Mouse (Mus musculus): Measurements from ENCODE around the gene Ndrg3. TPM values are rescaled to one million over a fixed set of nuclear protein-coding genes. Genes with fewer than 3 reads are reported as not detected.

Ndrg3 gene
- 57.7 and 57.9 TPM in 2 replicates for polyA plus RNA-seq (2015; fragmentation: Nextera tagmentation; extraction: Ambion mirVana)

GRCm38 (mm10) chr2:156991470-156992319 lies at the start of gene Ndrg3:
Gene Ndrg3 (minus strand): TSS chr2:156992056.
- no peaks in the 10 kb centered on the region for H3K9me3 ChIP-seq (ENCODE audit: low read length)
- no peaks in the 10 kb centered on the region for H3K27me3 ChIP-seq (ENCODE audit: insufficient read depth, low read length)
- peak within 1 kb of the TSS; percentile 75; the same call in 1 of the 2 replicates for H3K27ac ChIP-seq (ENCODE audit: low read length)
- H3K36me3 ChIP-seq (ENCODE audit: insufficient read depth, low read length) = peaks cover 22% of the 10 kb centered on the region
- H3K4me2 ChIP-seq (replicated peaks; ENCODE audit: low read depth, low read length) = peak within 1 kb of the TSS; percentile 79
- peaks cover 14% of the 10 kb centered on the region for H3K4me1 ChIP-seq (ENCODE audit: insufficient read depth, low read length)
- ATAC-seq (ENCODE audit: low FRiP score, low TSS enrichment) = peak; percentile 96
- peak within 1 kb of the TSS; percentile 90 for H3K9ac ChIP-seq (replicated peaks; ENCODE audit: low read length)
- H3K4me3 ChIP-seq (ENCODE audit: low read length) = peak within 1 kb of the TSS; percentile 93
- under 1% methylated on average over 66 of the region's 66 CpGs for WGBS

DNA sequence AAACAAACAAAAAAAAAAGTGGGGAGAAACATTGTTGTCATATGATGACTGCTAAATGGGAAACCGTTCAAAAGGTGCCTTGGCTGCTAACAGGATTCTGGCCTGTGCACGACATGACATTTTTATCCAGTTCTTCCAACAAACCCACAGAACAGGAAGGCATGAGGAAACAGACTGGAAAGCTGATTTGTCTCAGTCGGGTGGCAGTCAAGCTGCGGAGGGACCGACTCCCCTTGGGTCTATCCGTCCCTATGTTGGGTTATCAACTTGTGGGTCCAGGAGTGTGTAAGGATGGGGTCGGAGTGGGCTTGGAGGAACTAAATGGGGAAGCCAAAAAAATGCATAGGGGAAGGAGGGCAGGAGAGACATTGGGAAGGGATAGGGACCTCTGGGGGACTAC lies 49.6 kb upstream of the Ndrg3 start:
- Histone ChIP-seq H3K4me2 (replicated peaks; ENCODE audit: low read depth, low read length) (no peak overlapping the region), H3K9ac (replicated peaks; ENCODE audit: low read length) (no peak overlapping the region), H3K36me3 (ENCODE audit: insufficient read depth, low read length) (peaks cover 77% of the 10 kb centered on the region), H3K27ac (ENCODE audit: low read length) (no peak overlapping the region), H3K27me3 (ENCODE audit: insufficient read depth, low read length) (no peaks in the 10 kb centered on the region), H3K9me3 (ENCODE audit: low read length) (no peaks in the 10 kb centered on the region; the same call in 1 of the 2 replicates), H3K4me3 (ENCODE audit: low read length) (no peak overlapping the region), H3K4me1 (ENCODE audit: insufficient read depth, low read length) (no peaks in the 10 kb centered on the region)
- WGBS = 86% methylated on average over 7 of the region's 7 CpGs
- no peak for ATAC-seq (ENCODE audit: low FRiP score, low TSS enrichment)

- H3K4me2 ChIP-seq (replicated peaks; ENCODE audit: low read depth, low read length) = no peak overlapping the region
- no peaks in the 10 kb centered on the region for H3K27me3 ChIP-seq (ENCODE audit: insufficient read depth, low read length)
- no peak for ATAC-seq (ENCODE audit: low FRiP score, low TSS enrichment)
- no peak overlapping the region for H3K27ac ChIP-seq (ENCODE audit: low read length)
- H3K9ac ChIP-seq (replicated peaks; ENCODE audit: low read length) = no peak overlapping the region
- 79% methylated on average over 17 of the region's 17 CpGs for WGBS
- no peak overlapping the region for H3K4me3 ChIP-seq (ENCODE audit: low read length)
- H3K36me3 ChIP-seq (ENCODE audit: insufficient read depth, low read length) = peaks cover 71% of the 10 kb centered on the region
- H3K4me1 ChIP-seq (ENCODE audit: insufficient read depth, low read length) = no peaks in the 10 kb centered on the region
- no peaks in the 10 kb centered on the region; the same call in 1 of the 2 replicates for H3K9me3 ChIP-seq (ENCODE audit: low read length)
Observed at GRCm38 (mm10) chr2:157040649-157041046, 48.8 kb upstream of the Ndrg3 start.

- Histone ChIP-seq H3K9me3 (ENCODE audit: low read length) (no peaks in the 10 kb centered on the region), H3K4me3 (ENCODE audit: low read length) (no peak overlapping the region), H3K36me3 (ENCODE audit: insufficient read depth, low read length) (peaks cover 68% of the 10 kb centered on the region), H3K4me2 (replicated peaks; ENCODE audit: low read depth, low read length) (no peak overlapping the region), H3K9ac (replicated peaks; ENCODE audit: low read length) (no peak overlapping the region), H3K27ac (ENCODE audit: low read length) (no peak overlapping the region), H3K4me1 (ENCODE audit: insufficient read depth, low read length) (no peaks in the 10 kb centered on the region), H3K27me3 (ENCODE audit: insufficient read depth, low read length) (no peaks in the 10 kb centered on the region)
- WGBS = 84% methylated on average over 49 of the region's 50 CpGs
- 0 out of 2 replicates have a peak, but pooled peaks have one; percentile 49 for ATAC-seq (ENCODE audit: low FRiP score, low TSS enrichment)
Observed at GRCm38 (mm10) chr2:157039900-157040648, 48.2 kb upstream of the Ndrg3 start.

GRCm38 (mm10) chr2:157037303-157037702 lies 45.4 kb upstream of the Ndrg3 start:
- H3K9ac ChIP-seq (replicated peaks; ENCODE audit: low read length) = no peak overlapping the region
- no peak for ATAC-seq (ENCODE audit: low FRiP score, low TSS enrichment)
- WGBS = 82% methylated on average over 9 of the region's 9 CpGs
- H3K27ac ChIP-seq (ENCODE audit: low read length) = no peak overlapping the region
- peaks cover 74% of the 10 kb centered on the region for H3K36me3 ChIP-seq (ENCODE audit: insufficient read depth, low read length)
- H3K9me3 ChIP-seq (ENCODE audit: low read length) = no peaks in the 10 kb centered on the region
- no peak overlapping the region for H3K4me2 ChIP-seq (replicated peaks; ENCODE audit: low read depth, low read length)
- no peak overlapping the region for H3K4me3 ChIP-seq (ENCODE audit: low read length)
- H3K27me3 ChIP-seq (ENCODE audit: insufficient read depth, low read length) = no peaks in the 10 kb centered on the region
- no peaks in the 10 kb centered on the region for H3K4me1 ChIP-seq (ENCODE audit: insufficient read depth, low read length)

DNA sequence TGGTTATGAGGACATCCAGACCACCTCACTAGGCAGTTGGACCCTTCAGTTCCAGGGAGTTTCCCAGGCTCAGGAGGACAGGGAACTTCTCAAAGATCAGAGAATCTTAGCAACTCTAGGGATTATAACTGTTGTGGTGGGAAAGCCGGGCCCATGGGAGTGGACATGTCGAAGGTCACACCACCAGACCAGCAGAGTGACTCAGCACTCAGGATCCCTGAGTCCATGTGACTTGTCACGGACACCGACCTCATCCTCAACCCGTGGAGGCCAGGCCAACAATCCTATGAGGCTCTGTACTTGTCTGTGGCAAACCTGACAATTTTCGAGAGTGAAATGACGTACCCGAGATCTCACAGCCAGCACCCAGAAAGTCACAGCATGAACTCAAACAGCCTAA lies 44.5 kb upstream of the Ndrg3 start:
- no peaks in the 10 kb centered on the region for H3K9me3 ChIP-seq (ENCODE audit: low read length)
- no peak for ATAC-seq (ENCODE audit: low FRiP score, low TSS enrichment)
- no peaks in the 10 kb centered on the region for H3K27me3 ChIP-seq (ENCODE audit: insufficient read depth, low read length)
- H3K4me1 ChIP-seq (ENCODE audit: insufficient read depth, low read length) = no peaks in the 10 kb centered on the region
- H3K4me3 ChIP-seq (ENCODE audit: low read length) = no peak overlapping the region
- 88% methylated on average over 8 of the region's 8 CpGs for WGBS
- no peak overlapping the region for H3K27ac ChIP-seq (ENCODE audit: low read length)
- H3K9ac ChIP-seq (replicated peaks; ENCODE audit: low read length) = no peak overlapping the region
- no peak overlapping the region for H3K4me2 ChIP-seq (replicated peaks; ENCODE audit: low read depth, low read length)
- H3K36me3 ChIP-seq (ENCODE audit: insufficient read depth, low read length) = peaks cover 73% of the 10 kb centered on the region

GRCm38 (mm10) chr2:157035371-157035770 lies 43.5 kb upstream of the Ndrg3 start:
- no peak overlapping the region for H3K4me3 ChIP-seq (ENCODE audit: low read length)
- peaks cover 71% of the 10 kb centered on the region for H3K36me3 ChIP-seq (ENCODE audit: insufficient read depth, low read length)
- H3K27me3 ChIP-seq (ENCODE audit: insufficient read depth, low read length) = no peaks in the 10 kb centered on the region
- no peak overlapping the region for H3K9ac ChIP-seq (replicated peaks; ENCODE audit: low read length)
- no peak overlapping the region for H3K4me2 ChIP-seq (replicated peaks; ENCODE audit: low read depth, low read length)
- H3K27ac ChIP-seq (ENCODE audit: low read length) = no peak overlapping the region
- no peak for ATAC-seq (ENCODE audit: low FRiP score, low TSS enrichment)
- WGBS = 95% methylated on average over 7 of the region's 7 CpGs
- no peaks in the 10 kb centered on the region for H3K9me3 ChIP-seq (ENCODE audit: low read length)
- no peaks in the 10 kb centered on the region for H3K4me1 ChIP-seq (ENCODE audit: insufficient read depth, low read length)

DNA sequence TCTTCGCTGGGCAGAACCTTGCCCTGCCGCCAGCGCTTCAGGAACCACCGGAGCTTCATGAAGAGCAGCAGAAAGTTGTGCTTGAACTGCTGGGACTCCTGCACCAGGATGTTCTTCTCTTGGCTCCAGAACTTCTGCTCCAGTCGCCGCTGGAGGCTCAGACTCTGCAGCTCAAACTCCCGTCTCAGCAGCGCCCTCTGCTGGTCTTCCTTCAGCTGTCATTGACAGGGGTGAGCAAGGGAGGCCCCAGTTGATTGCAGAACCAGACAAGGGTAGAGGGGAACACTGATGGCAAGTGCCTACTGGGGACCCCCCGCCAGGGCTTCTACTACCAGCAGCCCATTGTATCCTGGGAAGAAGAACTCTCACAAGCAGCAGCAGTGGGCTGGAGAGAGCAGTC lies 38.9 kb upstream of the Ndrg3 start:
- H3K9ac ChIP-seq (replicated peaks; ENCODE audit: low read length) = no peak overlapping the region
- H3K4me3 ChIP-seq (ENCODE audit: low read length) = no peak overlapping the region
- H3K27ac ChIP-seq (ENCODE audit: low read length) = no peak overlapping the region
- ATAC-seq (ENCODE audit: low FRiP score, low TSS enrichment) = peak; percentile 63; the same call in 1 of the 2 replicates
- peaks cover 6% of the 10 kb centered on the region; the same call in 1 of the 2 replicates for H3K9me3 ChIP-seq (ENCODE audit: low read length)
- H3K4me1 ChIP-seq (ENCODE audit: insufficient read depth, low read length) = no peaks in the 10 kb centered on the region
- H3K36me3 ChIP-seq (ENCODE audit: insufficient read depth, low read length) = peaks cover 80% of the 10 kb centered on the region
- no peak overlapping the region for H3K4me2 ChIP-seq (replicated peaks; ENCODE audit: low read depth, low read length)
- no peaks in the 10 kb centered on the region for H3K27me3 ChIP-seq (ENCODE audit: insufficient read depth, low read length)
- WGBS = 46% methylated on average over 9 of the region's 9 CpGs

- H3K4me2 ChIP-seq (replicated peaks; ENCODE audit: low read depth, low read length) = no peak overlapping the region
- peaks cover 15% of the 10 kb centered on the region for H3K9me3 ChIP-seq (ENCODE audit: low read length)
- H3K4me3 ChIP-seq (ENCODE audit: low read length) = no peak overlapping the region
- H3K27me3 ChIP-seq (ENCODE audit: insufficient read depth, low read length) = no peaks in the 10 kb centered on the region
- H3K27ac ChIP-seq (ENCODE audit: low read length) = no peak overlapping the region
- ATAC-seq (ENCODE audit: low FRiP score, low TSS enrichment) = no peak
- H3K4me1 ChIP-seq (ENCODE audit: insufficient read depth, low read length) = no peaks in the 10 kb centered on the region
- H3K36me3 ChIP-seq (ENCODE audit: insufficient read depth, low read length) = peaks cover 92% of the 10 kb centered on the region
- H3K9ac ChIP-seq (replicated peaks; ENCODE audit: low read length) = no peak overlapping the region
- 94% methylated on average over 4 of the region's 4 CpGs for WGBS
Observed at GRCm38 (mm10) chr2:157028261-157028660, 36.4 kb upstream of the Ndrg3 start.

Data from kidney, embryonic 16.5 days (tissue).